Comparison of ENCODE assay signal across 8 mouse cellular contexts in genomic region chr12:73953420-73954186, GRCm38 (mm10). TPM values are rescaled to one million over a fixed set of nuclear protein-coding genes. Genes with fewer than 3 reads are reported as not detected.
DNase-seq lines count a peak whose midpoint lies in the region; ATAC-seq and TF ChIP-seq lines count a peak whose summit lies in the region.

No protein-coding gene starts in this region.

- H3K27ac ChIP-seq in neural tube, embryonic 11.5 days (ENCODE audit: low read depth, low read length) = no peak overlapping the region
- H3K27ac ChIP-seq in forebrain, embryonic 15.5 days (replicated peaks) = no peak overlapping the region
- H3K27ac ChIP-seq in liver, embryonic 11.5 days (ENCODE audit: low read depth, low read length) = no peak overlapping the region
- no peak overlapping the region for H3K27ac ChIP-seq in stomach, postnatal 0 days (replicated peaks)

- ATAC-seq in neural tube, embryonic 11.5 days (ENCODE audit: insufficient read depth, low FRiP score, low TSS enrichment) = no peak
- no peak for ATAC-seq in forebrain, embryonic 15.5 days (replicated peaks)
- peak; percentile 80 for ATAC-seq in liver, embryonic 11.5 days (replicated peaks; ENCODE audit: low FRiP score)
- ATAC-seq in stomach, postnatal 0 days (ENCODE audit: low FRiP score, low TSS enrichment) = no peak

- WGBS in neural tube, embryonic 11.5 days = 47% methylated on average over 14 of the region's 14 CpGs
- WGBS in forebrain, embryonic 15.5 days = 53% methylated on average over 14 of the region's 14 CpGs
- 22% methylated on average over 14 of the region's 14 CpGs for WGBS in liver, embryonic 11.5 days
- 34% methylated on average over 14 of the region's 14 CpGs for WGBS in stomach, postnatal 0 days

- no peaks in the 10 kb centered on the region for H3K36me3 ChIP-seq in neural tube, embryonic 11.5 days (ENCODE audit: control insufficient read depth, insufficient read depth, low read length)
- no peaks in the 10 kb centered on the region for H3K36me3 ChIP-seq in forebrain, embryonic 15.5 days
- H3K36me3 ChIP-seq in liver, embryonic 11.5 days (ENCODE audit: control insufficient read depth, insufficient read depth, low read length) = peaks cover under 1% of the 10 kb centered on the region; the same call in 1 of the 2 replicates
- no peaks in the 10 kb centered on the region for H3K36me3 ChIP-seq in stomach, postnatal 0 days (ENCODE audit: control insufficient read depth, insufficient read depth, low read length)

- H3K4me3 ChIP-seq in neural tube, embryonic 11.5 days (ENCODE audit: low read depth, low read length) = peak overlapping the region; percentile 12; the same call in 1 of the 2 replicates
- peak overlapping the region; percentile 30 for H3K4me3 ChIP-seq in forebrain, embryonic 15.5 days
- H3K4me3 ChIP-seq in liver, embryonic 11.5 days (ENCODE audit: low read depth, low read length) = peak overlapping the region; percentile 44
- peak overlapping the region; percentile 24 for H3K4me3 ChIP-seq in stomach, postnatal 0 days (ENCODE audit: low read depth, low read length)

- H3K9ac ChIP-seq in neural tube, embryonic 11.5 days (ENCODE audit: low read length) = no peak overlapping the region
- H3K9ac ChIP-seq in forebrain, embryonic 15.5 days (replicated peaks) = peak overlapping the region; percentile 9; the same call in 1 of the 2 replicates
- H3K9ac ChIP-seq in liver, embryonic 11.5 days (ENCODE audit: low read depth, low read length) = peak overlapping the region; percentile 60; the same call in 1 of the 2 replicates
- no peak overlapping the region for H3K9ac ChIP-seq in stomach, postnatal 0 days (ENCODE audit: low read length)

- H3K9me3 ChIP-seq in neural tube, embryonic 11.5 days (ENCODE audit: control insufficient read depth, low read length) = no peaks in the 10 kb centered on the region
- H3K9me3 ChIP-seq in forebrain, embryonic 15.5 days = no peaks in the 10 kb centered on the region
- H3K9me3 ChIP-seq in liver, embryonic 11.5 days (ENCODE audit: control insufficient read depth, low read length) = no peaks in the 10 kb centered on the region
- no peaks in the 10 kb centered on the region for H3K9me3 ChIP-seq in stomach, postnatal 0 days (ENCODE audit: control insufficient read depth, low read length)

- H3K4me1 ChIP-seq in neural tube, embryonic 11.5 days (ENCODE audit: control insufficient read depth, insufficient read depth, low read length) = no peaks in the 10 kb centered on the region; the same call in 1 of the 2 replicates
- H3K4me1 ChIP-seq in forebrain, embryonic 15.5 days = peaks cover 19% of the 10 kb centered on the region
- H3K4me1 ChIP-seq in liver, embryonic 11.5 days (replicated peaks; ENCODE audit: control insufficient read depth, insufficient read depth, low read length) = peaks cover 2% of the 10 kb centered on the region; the same call in 1 of the 2 replicates
- no peaks in the 10 kb centered on the region; the same call in 1 of the 2 replicates for H3K4me1 ChIP-seq in stomach, postnatal 0 days (replicated peaks; ENCODE audit: control insufficient read depth, insufficient read depth)

- intact Hi-C loops in gastrocnemius, postnatal 36 days (cut with DNase I) = no loop called here

- no peak for TF ChIP-seq CTCF in stomach, postnatal 0 days (IDR thresholded peaks at IDR 0.05; ENCODE audit: low read depth)

- TF ChIP-seq EP300 in stomach, postnatal 0 days (optimal IDR thresholded peaks at IDR 0.05) = no peak

- H3K27me3 ChIP-seq in neural tube, embryonic 11.5 days (ENCODE audit: control insufficient read depth, insufficient read depth, low read length) = no peaks in the 10 kb centered on the region
- no peaks in the 10 kb centered on the region for H3K27me3 ChIP-seq in forebrain, embryonic 15.5 days
- no peaks in the 10 kb centered on the region for H3K27me3 ChIP-seq in liver, embryonic 11.5 days (replicated peaks; ENCODE audit: control insufficient read depth, insufficient read depth, low read length)
- H3K27me3 ChIP-seq in stomach, postnatal 0 days (ENCODE audit: control insufficient read depth, insufficient read depth, low read length) = no peaks in the 10 kb centered on the region

- no peak for DNase-seq in neural tube, embryonic 11.5 days (ENCODE audit: low spot score)
- no peak for DNase-seq in neural tube, embryonic 10.5 days (ENCODE audit: extremely low spot score, low spot score)
- DNase-seq in liver, embryonic 11.5 days (ENCODE audit: low spot score) = peak; percentile 46
- no peak for DNase-seq in stomach, postnatal 0 days (ENCODE audit: low spot score)
- DNase-seq in gastrocnemius, postnatal 36 days = no peak
- no peak for DNase-seq in layer of hippocampus, postnatal 14 days (ENCODE audit: low spot score in 2 of 2)
- DNase-seq in layer of hippocampus, postnatal 10 days (ENCODE audit: low spot score in 2 of 2) = no peak

- peak overlapping the region; percentile 38 for H3K4me2 ChIP-seq in neural tube, embryonic 11.5 days (ENCODE audit: low read depth)
- peak overlapping the region; percentile 50 for H3K4me2 ChIP-seq in forebrain, embryonic 15.5 days (replicated peaks)
- H3K4me2 ChIP-seq in liver, embryonic 11.5 days = peak overlapping the region; percentile 69
- H3K4me2 ChIP-seq in stomach, postnatal 0 days (replicated peaks; ENCODE audit: low read depth) = peak overlapping the region; percentile 46

RNA-seq across cellular contexts. Expression of gene Snapc1, which starts 10.7 kb away (rescaled TPM):
- polyA plus RNA-seq in neural tube, embryonic 11.5 days (2014; fragmentation: Nextera tagmentation; extraction: Ambion mirVana) = 24.6 and 29.9 TPM in 2 replicates
- 40.4 and 41.6 TPM in 2 replicates for polyA plus RNA-seq in forebrain, embryonic 15.5 days (2015; fragmentation: Nextera tagmentation; extraction: Ambion mirVana)
- 13.6 and 15.1 TPM in 2 replicates for polyA plus RNA-seq in liver, embryonic 11.5 days (2014; fragmentation: Nextera tagmentation; extraction: Ambion mirVana)
- polyA plus RNA-seq in stomach, postnatal 0 days (2015; fragmentation: Nextera tagmentation; extraction: Ambion mirVana) = 8.9 and 9.4 TPM in 2 replicates
- 1 to 10 TPM; 3.8 to 5.3 TPM for total RNA-seq in gastrocnemius, postnatal 36 days (2021)
- total RNA-seq in layer of hippocampus, postnatal 14 days (2021) = 10 to 100 TPM; 26.6 to 30.0 TPM
- 10 to 100 TPM; 27.4 to 34.5 TPM for total RNA-seq in layer of hippocampus, postnatal 10 days (2021)

RNA-seq across cellular contexts. Expression of gene Gm49321, which starts 16.1 kb away (rescaled TPM):
- 13.0 and 18.3 TPM in 2 replicates for polyA plus RNA-seq in neural tube, embryonic 11.5 days (2014; fragmentation: Nextera tagmentation; extraction: Ambion mirVana)
- 24.3 and 24.6 TPM in 2 replicates for polyA plus RNA-seq in forebrain, embryonic 15.5 days (2015; fragmentation: Nextera tagmentation; extraction: Ambion mirVana)
- polyA plus RNA-seq in liver, embryonic 11.5 days (2014; fragmentation: Nextera tagmentation; extraction: Ambion mirVana) = 6.6 and 9.7 TPM in 2 replicates
- polyA plus RNA-seq in stomach, postnatal 0 days (2015; fragmentation: Nextera tagmentation; extraction: Ambion mirVana) = 5.7 and 7.0 TPM in 2 replicates
- 1 to 10 TPM; 2.5 to 3.5 TPM for total RNA-seq in gastrocnemius, postnatal 36 days (2021)
- total RNA-seq in layer of hippocampus, postnatal 14 days (2021) = 10 to 100 TPM; 10.2 to 11.3 TPM
- 10 to 100 TPM in 1 of 2 experiments, 1 to 10 TPM in 1; 4.9 to 12.5 TPM for total RNA-seq in layer of hippocampus, postnatal 10 days (2021)

RNA-seq across cellular contexts. Expression of gene Syt16, which starts 43.9 kb away (rescaled TPM):
- polyA plus RNA-seq in neural tube, embryonic 11.5 days (2014; fragmentation: Nextera tagmentation; extraction: Ambion mirVana) = 6.7 and 9.3 TPM in 2 replicates
- polyA plus RNA-seq in forebrain, embryonic 15.5 days (2015; fragmentation: Nextera tagmentation; extraction: Ambion mirVana) = 55.0 and 66.8 TPM in 2 replicates
- 0.27 and 0.53 TPM in 2 replicates for polyA plus RNA-seq in liver, embryonic 11.5 days (2014; fragmentation: Nextera tagmentation; extraction: Ambion mirVana)
- 11.0 and 11.2 TPM in 2 replicates for polyA plus RNA-seq in stomach, postnatal 0 days (2015; fragmentation: Nextera tagmentation; extraction: Ambion mirVana)
- not detected for total RNA-seq in gastrocnemius, postnatal 36 days (2021)
- total RNA-seq in layer of hippocampus, postnatal 14 days (2021) = 10 to 100 TPM; 58.9 to 71.0 TPM
- total RNA-seq in layer of hippocampus, postnatal 10 days (2021) = 10 to 100 TPM; 74.6 to 78.0 TPM

RNA-seq across cellular contexts. Expression of gene Hif1a, which starts 52.4 kb away (rescaled TPM):
- polyA plus RNA-seq in neural tube, embryonic 11.5 days (2014; fragmentation: Nextera tagmentation; extraction: Ambion mirVana) = 126 and 130 TPM in 2 replicates
- 88.3 and 89.2 TPM in 2 replicates for polyA plus RNA-seq in forebrain, embryonic 15.5 days (2015; fragmentation: Nextera tagmentation; extraction: Ambion mirVana)
- polyA plus RNA-seq in liver, embryonic 11.5 days (2014; fragmentation: Nextera tagmentation; extraction: Ambion mirVana) = 46.5 and 54.6 TPM in 2 replicates
- polyA plus RNA-seq in stomach, postnatal 0 days (2015; fragmentation: Nextera tagmentation; extraction: Ambion mirVana) = 30.0 and 30.4 TPM in 2 replicates
- total RNA-seq in gastrocnemius, postnatal 36 days (2021) = 10 to 100 TPM; 12.4 to 16.0 TPM
- 10 to 100 TPM; 59.0 to 65.7 TPM for total RNA-seq in layer of hippocampus, postnatal 14 days (2021)
- total RNA-seq in layer of hippocampus, postnatal 10 days (2021) = 10 to 100 TPM; 62.4 to 64.4 TPM

Comparison
In these comparisons a context has a peak if more than half of its experiments do, and no peak if none do; other contexts are left out.
1. H3K9ac ChIP-seq: peak in forebrain, embryonic 15.5 days (single experiment) and liver, embryonic 11.5 days (single experiment); none in neural tube, embryonic 11.5 days (single experiment) and stomach, postnatal 0 days (single experiment).
2. Peak in every context shown above with its lines, with median percentiles within 50 percentile points of each other: H3K4me2 ChIP-seq and H3K4me3 ChIP-seq.